Mouse (Mus musculus) liver, embryonic 14.5 days (tissue): Measurements from ENCODE around the gene Myh2.

Experiments
- CTCF ChIP-seq: IDR thresholded peaks from 2 replicates; pipeline ENCODE4 v1.5.1; 2016; ENCODE audit warnings: antibody characterized with exemption, low read depth, control low read depth
- EP300 ChIP-seq: IDR thresholded peaks from 2 replicates; pipeline ENCODE4 v1.6.1; 2016; ENCODE audit warnings: antibody characterized with exemption, low read depth

DNA sequence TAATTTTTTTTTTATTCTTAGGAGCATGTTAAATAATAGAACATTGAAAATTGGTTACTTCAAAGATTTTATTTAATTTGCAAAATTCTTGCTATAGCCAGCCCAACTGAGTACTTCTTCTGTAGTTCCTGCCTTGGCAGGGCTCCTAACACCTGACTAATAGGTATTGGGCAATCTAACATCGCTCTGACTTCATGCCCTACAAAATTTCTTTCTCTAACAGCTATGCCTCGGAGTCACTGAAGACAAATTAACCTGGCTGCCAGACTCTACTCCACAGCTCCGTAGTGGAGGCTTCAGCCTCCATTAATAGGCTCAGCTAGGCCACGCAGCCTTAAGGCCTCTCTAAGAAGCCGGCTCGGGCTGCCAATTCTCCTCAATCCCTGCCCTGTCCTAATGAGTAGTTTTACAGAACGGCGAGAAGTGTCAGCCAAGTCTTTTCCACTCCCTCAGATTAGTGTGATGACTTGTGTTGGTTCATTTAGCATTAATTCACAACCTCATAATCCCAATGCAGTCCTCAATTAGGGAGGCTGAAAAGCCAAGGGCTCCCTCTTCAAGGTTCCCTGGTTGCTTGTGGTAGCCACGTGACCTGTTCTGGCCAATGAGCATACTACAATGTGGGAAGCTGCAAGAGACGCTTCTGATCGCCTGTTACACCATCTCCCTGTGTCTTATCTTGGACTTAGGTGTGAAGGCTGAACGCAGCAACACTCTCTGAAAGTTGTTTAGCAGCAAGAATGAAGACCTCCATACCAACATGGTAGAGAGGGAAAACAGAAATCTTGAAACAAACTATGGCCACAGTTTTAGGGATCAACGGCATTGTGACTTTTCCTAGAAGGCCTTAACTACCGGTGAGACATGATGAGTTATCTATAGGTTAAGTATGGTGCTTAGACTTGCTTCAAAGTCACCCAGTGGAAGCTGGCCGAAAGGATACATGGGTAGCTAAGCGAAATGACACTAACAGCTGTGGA, 18.9 kb upstream of the Myh2 start:
- TF ChIP-seq CTCF (no peak), EP300 (no peak)
